Mouse (Mus musculus) fibroblast of lung, adult 2 months (primary cell): ENCODE measurements around the gene Rpl10.

Source experiments
- DNase-seq: peaks from one replicate; pipeline ENCODE4 v3.0.0-alpha.2; 2011; ENCODE audit warnings: low read depth

Rpl10 gene

GRCm38 (mm10) chrX:74281041-74281731 is 10.6 kb downstream of the Rpl10 start:
- DNase-seq = no peak

DNA sequence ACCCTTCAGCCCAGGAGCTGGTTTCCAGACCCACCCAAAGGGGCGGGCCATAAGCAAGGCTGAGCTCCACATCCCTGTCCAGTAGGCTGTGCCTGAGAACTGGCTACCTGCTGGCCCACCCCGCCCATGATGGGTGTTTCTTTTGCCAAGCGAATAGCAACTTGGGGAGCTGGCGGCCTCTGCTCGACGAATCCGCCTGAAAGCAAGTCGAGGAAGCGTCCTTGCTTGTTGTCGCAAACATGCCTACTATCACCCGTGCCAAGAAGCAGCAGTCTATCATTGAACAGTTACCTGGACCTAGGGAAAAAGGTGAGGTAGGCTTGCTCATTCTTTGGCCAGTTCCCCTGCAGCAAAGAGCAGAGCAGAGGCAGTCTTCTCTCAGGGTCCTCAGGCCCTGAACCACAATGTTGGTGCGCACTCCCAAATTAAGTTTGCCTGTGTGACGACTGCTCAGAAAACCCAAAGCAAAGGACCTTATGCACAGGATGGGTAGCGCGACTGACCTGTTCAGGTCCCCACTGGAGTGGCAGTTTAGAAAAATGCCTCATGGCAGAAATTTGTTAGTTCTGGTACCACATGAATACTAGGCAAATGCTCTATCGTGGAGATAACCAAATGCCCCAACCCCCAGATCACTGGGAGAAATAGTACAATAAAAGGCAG is 11.3 kb downstream of the Rpl10 start, which contains the start of the genes Taz and Dnase1l1:
Gene Taz (plus strand): TSS at position 181 of the 663 bp plus-strand sequence.
Gene Dnase1l1 (minus strand): TSS at position 606 of the 663 bp plus-strand sequence.
- DNase-seq = no peak

GRCm38 (mm10) chrX:74282395-74283091 is 11.9 kb downstream of the Rpl10 start:
- DNase-seq = peak; percentile 72

DNA sequence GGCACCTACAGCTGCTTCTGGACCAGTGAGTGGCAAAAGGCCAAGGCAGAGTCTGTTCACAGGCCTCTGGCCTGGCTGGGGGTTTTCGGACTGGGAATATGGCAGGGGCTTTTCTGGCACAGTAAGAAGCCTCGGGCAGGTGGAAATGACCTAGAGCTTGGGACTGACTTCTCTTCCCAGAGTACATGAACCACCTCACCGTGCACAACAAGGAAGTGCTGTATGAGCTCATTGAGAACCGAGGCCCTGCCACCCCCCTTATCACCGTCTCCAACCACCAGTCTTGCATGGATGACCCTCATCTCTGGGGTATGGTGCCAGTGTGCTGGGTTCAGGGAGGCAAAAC is 12.5 kb downstream of the Rpl10 start:
- DNase-seq = no peak

GRCm38 (mm10) chrX:74293431-74293830 is 22.8 kb downstream of the Rpl10 start:
- DNase-seq = no peak

GRCm38 (mm10) chrX:74296538-74297448 is 26.2 kb downstream of the Rpl10 start, which contains the start of gene Atp6ap1:
Atp6ap1 (plus strand) TSS chrX:74297097.
- DNase-seq = peak; percentile 92

DNA sequence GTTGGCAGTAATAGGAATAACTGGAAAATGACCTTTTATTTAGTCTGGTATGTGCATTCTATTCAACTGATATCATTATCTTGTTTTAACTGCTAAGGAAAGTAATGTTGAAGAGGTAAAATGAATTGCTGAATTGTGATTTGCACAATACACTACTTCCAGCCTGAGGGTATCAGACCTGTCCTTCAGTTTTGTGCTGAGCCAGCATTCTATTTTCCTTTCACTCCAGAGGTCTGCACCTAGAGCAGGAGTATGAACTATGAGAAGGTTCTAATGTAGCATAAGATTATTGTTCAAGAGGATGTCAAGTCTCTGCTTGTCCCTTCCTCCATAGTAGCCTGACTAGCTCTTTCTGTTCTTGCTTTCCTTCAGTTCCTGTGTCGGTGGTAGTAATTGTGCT is 27.7 kb downstream of the Rpl10 start:
- DNase-seq = no peak

DNA sequence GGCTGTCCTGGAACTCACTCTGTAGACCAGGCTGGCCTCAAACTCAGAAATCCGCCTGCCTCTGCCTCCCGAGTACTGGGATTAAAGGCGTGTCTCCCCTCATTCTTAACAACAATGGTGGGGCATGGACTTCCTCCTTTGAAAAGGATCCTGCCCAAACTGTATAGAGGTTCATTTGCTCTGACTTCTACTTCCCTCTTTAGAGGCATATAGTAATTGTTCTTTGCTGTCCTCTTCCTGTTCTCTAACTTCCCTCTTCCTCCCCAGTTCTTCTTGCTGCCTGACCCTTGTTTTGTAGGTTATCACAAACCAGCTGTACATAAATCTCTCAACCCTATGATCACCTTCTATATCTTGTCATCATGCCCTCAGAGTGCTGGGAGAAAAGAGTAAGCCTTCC is 29.1 kb downstream of the Rpl10 start:
- no peak for DNase-seq

- no peak for DNase-seq
Observed at GRCm38 (mm10) chrX:74304867-74305700, 34.5 kb downstream of the Rpl10 start, which contains the start of gene Gdi1. Gdi1 (plus strand) TSS chrX:74304998.

GRCm38 (mm10) chrX:74312540-74313464 is 42.2 kb downstream of the Rpl10 start, which contains the start of gene Fam50a:
Fam50a (plus strand) TSS chrX:74313033.
- peak; percentile 65 for DNase-seq
